Mouse (Mus musculus): Measurements from ENCODE around the gene Bloc1s2. TPM values are rescaled to one million over a fixed set of nuclear protein-coding genes. Genes with fewer than 3 reads are reported as not detected.

Gene Bloc1s2
- polyA plus RNA-seq, 2 experiments, result 74.8 to 87.5 TPM

DNA sequence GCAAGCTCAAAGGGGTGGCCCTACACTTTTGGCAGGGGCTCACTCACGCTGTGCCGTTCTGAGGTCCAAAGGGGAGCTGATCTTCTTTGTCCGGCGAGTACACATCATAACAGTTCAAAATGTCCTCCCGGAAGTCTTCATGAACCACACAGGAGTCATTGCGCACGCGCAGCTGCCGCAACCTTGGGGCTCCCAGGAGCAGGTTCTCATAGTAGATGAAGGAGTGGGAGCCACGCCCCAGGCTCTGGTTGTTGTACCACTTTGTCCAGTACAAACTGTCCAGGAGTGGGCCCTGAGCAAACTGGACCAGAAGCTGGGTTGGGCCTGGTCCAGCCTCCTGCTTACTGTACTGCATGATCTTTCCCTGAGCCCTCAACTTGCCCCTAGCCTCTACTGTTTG, 10.8 kb upstream of the Bloc1s2 start:
- H3K27me3 ChIP-seq (ENCODE audit: control insufficient read depth, insufficient read depth, low read length), result 0 out of 2 replicates have a peak, but pooled peaks cover 3% of the 10 kb centered on the region
- no peaks in the 10 kb centered on the region for H3K36me3 ChIP-seq (ENCODE audit: control insufficient read depth, insufficient read depth, low read length)
- H3K9me3 ChIP-seq (ENCODE audit: control insufficient read depth, low read length), result no peaks in the 10 kb centered on the region
- ATAC-seq (ENCODE audit: low FRiP score, low read depth) (no peak), DNase-seq (ENCODE audit: low spot score) (no peak)
- no peak overlapping the region for H3K4me3 ChIP-seq (replicated peaks; ENCODE audit: low read length)
- WGBS, result 85% methylated on average over 10 of the region's 10 CpGs
- no peak overlapping the region for H3K9ac ChIP-seq (ENCODE audit: low read depth, low read length, severe bottlenecking)
- no peaks in the 10 kb centered on the region for H3K4me1 ChIP-seq (ENCODE audit: control insufficient read depth, insufficient read depth, low read length)
- H3K4me2 ChIP-seq (replicated peaks; ENCODE audit: low read depth, low read length, severe bottlenecking), result no peak overlapping the region
- no peak overlapping the region for H3K27ac ChIP-seq (replicated peaks; ENCODE audit: low read depth, low read length)
- TF ChIP-seq POLR2A (IDR thresholded peaks at IDR 0.05; ENCODE audit: borderline replicate concordance, extremely low read depth, insufficient read depth, insufficient read length), result no peak

DNA sequence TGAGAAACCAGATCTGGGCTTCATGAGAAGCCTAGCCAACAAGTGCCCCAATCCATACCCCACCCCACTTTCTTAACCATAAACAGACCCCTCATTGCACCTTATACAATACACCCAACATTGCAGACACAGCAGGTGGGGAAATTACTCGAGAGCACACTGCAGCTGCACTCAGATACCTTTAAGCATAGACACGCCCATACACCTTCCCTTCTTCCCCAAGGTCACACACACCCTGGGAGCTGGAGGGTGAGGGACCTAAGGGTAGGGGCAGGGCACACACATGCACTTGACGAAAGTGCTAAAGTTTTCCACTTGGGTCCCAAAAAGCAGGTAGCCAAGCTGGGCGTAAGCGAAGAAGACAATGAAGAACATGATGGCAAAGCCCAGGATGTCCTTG, 7.5 kb upstream of the Bloc1s2 start:
- Histone ChIP-seq H3K4me1 (ENCODE audit: control insufficient read depth, insufficient read depth, low read length) (no peaks in the 10 kb centered on the region), H3K36me3 (ENCODE audit: control insufficient read depth, insufficient read depth, low read length) (no peaks in the 10 kb centered on the region), H3K9ac (ENCODE audit: low read depth, low read length, severe bottlenecking) (no peak overlapping the region), H3K27me3 (ENCODE audit: control insufficient read depth, insufficient read depth, low read length) (0 out of 2 replicates have a peak, but pooled peaks cover 3% of the 10 kb centered on the region), H3K27ac (replicated peaks; ENCODE audit: low read depth, low read length) (no peak overlapping the region), H3K4me2 (replicated peaks; ENCODE audit: low read depth, low read length, severe bottlenecking) (no peak overlapping the region), H3K9me3 (ENCODE audit: control insufficient read depth, low read length) (no peaks in the 10 kb centered on the region), H3K4me3 (replicated peaks; ENCODE audit: low read length) (no peak overlapping the region)
- DNase-seq (ENCODE audit: low spot score) (no peak), ATAC-seq (ENCODE audit: low FRiP score, low read depth) (no peak)
- 78% methylated on average over 5 of the region's 5 CpGs for WGBS
- TF ChIP-seq POLR2A (IDR thresholded peaks at IDR 0.05; ENCODE audit: borderline replicate concordance, extremely low read depth, insufficient read depth, insufficient read length), result no peak

DNA sequence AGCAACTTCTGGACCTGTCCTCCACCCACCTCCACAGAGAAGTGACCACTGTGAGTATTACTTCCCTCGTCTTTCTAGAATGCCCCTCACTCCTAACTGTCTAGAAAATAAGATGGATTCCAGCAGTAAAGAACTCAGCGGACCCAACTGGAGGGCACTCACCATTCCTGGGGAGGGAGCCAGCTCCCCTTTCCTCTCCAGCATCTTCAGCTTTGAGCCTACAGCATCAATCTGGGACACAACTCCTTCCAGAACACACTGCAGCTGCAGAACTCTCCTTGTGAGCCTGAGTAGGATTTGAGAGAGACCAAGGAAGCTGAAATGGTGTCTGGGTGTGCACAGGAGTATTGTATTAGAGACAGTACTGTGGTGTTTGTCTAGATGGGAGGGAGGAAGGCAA, 2.7 kb upstream of the Bloc1s2 start:
- Histone ChIP-seq H3K9me3 (ENCODE audit: control insufficient read depth, low read length) (no peaks in the 10 kb centered on the region), H3K4me3 (replicated peaks; ENCODE audit: low read length) (no peak overlapping the region), H3K9ac (ENCODE audit: low read depth, low read length, severe bottlenecking) (no peak overlapping the region), H3K27ac (replicated peaks; ENCODE audit: low read depth, low read length) (no peak overlapping the region), H3K27me3 (ENCODE audit: control insufficient read depth, insufficient read depth, low read length) (no peaks in the 10 kb centered on the region), H3K36me3 (ENCODE audit: control insufficient read depth, insufficient read depth, low read length) (peaks cover 6% of the 10 kb centered on the region; the same call in 1 of the 2 replicates), H3K4me2 (replicated peaks; ENCODE audit: low read depth, low read length, severe bottlenecking) (no peak overlapping the region), H3K4me1 (ENCODE audit: control insufficient read depth, insufficient read depth, low read length) (peaks cover 11% of the 10 kb centered on the region)
- 68% methylated on average over 2 of the region's 2 CpGs for WGBS
- TF ChIP-seq POLR2A (IDR thresholded peaks at IDR 0.05; ENCODE audit: borderline replicate concordance, extremely low read depth, insufficient read depth, insufficient read length), result no peak
- DNase-seq (ENCODE audit: low spot score) (no peak), ATAC-seq (ENCODE audit: low FRiP score, low read depth) (no peak)

DNA sequence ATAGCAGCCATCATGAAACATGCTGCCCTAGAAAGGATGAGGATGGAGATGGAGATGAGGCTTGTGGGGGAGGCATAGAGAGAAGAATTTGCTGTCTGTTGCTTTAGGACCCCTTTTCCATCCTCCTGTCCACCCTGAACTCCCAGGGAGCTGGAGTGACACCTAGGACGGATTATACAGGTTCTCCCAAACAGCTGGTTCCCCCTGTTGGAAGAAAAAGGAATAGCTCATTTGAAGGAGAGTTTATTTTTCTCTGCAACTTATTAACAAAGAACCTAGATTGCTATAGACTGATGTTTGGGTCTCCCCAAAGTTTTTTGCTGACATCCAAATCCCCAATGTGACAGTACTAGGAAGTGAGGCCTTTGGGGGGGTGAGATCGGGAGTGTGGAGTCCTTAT, 2.1 kb upstream of the Bloc1s2 start:
- Histone ChIP-seq H3K9me3 (ENCODE audit: control insufficient read depth, low read length) (no peaks in the 10 kb centered on the region), H3K4me3 (replicated peaks; ENCODE audit: low read length) (no peak overlapping the region), H3K36me3 (ENCODE audit: control insufficient read depth, insufficient read depth, low read length) (peaks cover 13% of the 10 kb centered on the region), H3K9ac (ENCODE audit: low read depth, low read length, severe bottlenecking) (no peak overlapping the region), H3K4me2 (replicated peaks; ENCODE audit: low read depth, low read length, severe bottlenecking) (no peak overlapping the region), H3K27ac (replicated peaks; ENCODE audit: low read depth, low read length) (no peak overlapping the region), H3K4me1 (ENCODE audit: control insufficient read depth, insufficient read depth, low read length) (peaks cover 11% of the 10 kb centered on the region), H3K27me3 (ENCODE audit: control insufficient read depth, insufficient read depth, low read length) (no peaks in the 10 kb centered on the region)
- TF ChIP-seq POLR2A (IDR thresholded peaks at IDR 0.05; ENCODE audit: borderline replicate concordance, extremely low read depth, insufficient read depth, insufficient read length), result no peak
- ATAC-seq (ENCODE audit: low FRiP score, low read depth) (no peak), DNase-seq (ENCODE audit: low spot score) (no peak)
- WGBS, result 24% methylated on average over 2 of the region's 2 CpGs

DNA sequence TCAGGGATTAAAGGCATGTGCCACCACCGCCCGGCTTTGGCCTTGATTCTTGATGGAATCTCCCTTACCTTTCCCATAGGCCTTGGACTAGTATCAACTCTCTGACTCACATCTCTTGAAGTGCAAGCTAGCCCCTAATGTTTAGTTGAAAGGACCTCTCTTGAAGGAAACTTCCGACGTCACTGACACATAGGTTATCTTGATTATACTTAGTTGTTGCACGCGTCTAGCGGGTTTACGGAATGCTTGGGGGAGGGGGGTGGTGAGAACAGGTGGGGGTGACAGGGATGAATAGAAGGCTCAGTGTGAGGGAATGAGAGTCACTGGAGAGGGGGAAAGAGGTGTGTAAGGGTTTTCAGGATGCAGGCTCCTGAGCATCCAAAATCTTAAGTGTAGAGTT, 705 bp upstream of the Bloc1s2 start:
- no peak overlapping the region for H3K9ac ChIP-seq (ENCODE audit: low read depth, low read length, severe bottlenecking)
- H3K4me2 ChIP-seq (replicated peaks; ENCODE audit: low read depth, low read length, severe bottlenecking), result no peak overlapping the region
- no peak for TF ChIP-seq POLR2A (IDR thresholded peaks at IDR 0.05; ENCODE audit: borderline replicate concordance, extremely low read depth, insufficient read depth, insufficient read length)
- no peak overlapping the region for H3K27ac ChIP-seq (replicated peaks; ENCODE audit: low read depth, low read length)
- DNase-seq (ENCODE audit: low spot score) (no peak), ATAC-seq (ENCODE audit: low FRiP score, low read depth) (no peak)
- H3K36me3 ChIP-seq (ENCODE audit: control insufficient read depth, insufficient read depth, low read length), result peaks cover 26% of the 10 kb centered on the region
- H3K4me1 ChIP-seq (ENCODE audit: control insufficient read depth, insufficient read depth, low read length), result peaks cover 11% of the 10 kb centered on the region
- H3K9me3 ChIP-seq (ENCODE audit: control insufficient read depth, low read length), result no peaks in the 10 kb centered on the region
- H3K27me3 ChIP-seq (ENCODE audit: control insufficient read depth, insufficient read depth, low read length), result no peaks in the 10 kb centered on the region
- 94% methylated on average over 8 of the region's 8 CpGs for WGBS
- H3K4me3 ChIP-seq (replicated peaks; ENCODE audit: low read length), result no peak overlapping the region

DNA sequence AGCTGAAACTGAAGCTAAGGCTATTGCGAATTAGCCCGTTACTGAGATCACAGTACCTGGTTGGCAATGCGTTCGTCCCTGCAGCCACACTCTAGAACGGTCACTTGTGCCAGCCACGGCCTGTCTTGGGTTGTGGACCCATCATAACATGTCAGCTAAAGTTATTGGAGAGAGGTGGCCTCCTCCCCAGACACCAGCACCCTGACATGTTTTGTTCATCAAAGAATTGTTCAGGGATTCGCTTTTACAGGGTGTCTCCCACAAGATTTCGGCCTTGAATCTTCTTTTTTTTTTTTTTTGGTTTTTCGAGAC, 278 bp upstream of the Bloc1s2 start:
- no peak for TF ChIP-seq POLR2A (IDR thresholded peaks at IDR 0.05; ENCODE audit: borderline replicate concordance, extremely low read depth, insufficient read depth, insufficient read length)

More for the DNA sequence above, 278 bp upstream of the Bloc1s2 start:
- Histone ChIP-seq H3K27me3 (ENCODE audit: control insufficient read depth, insufficient read depth, low read length) (no peaks in the 10 kb centered on the region), H3K4me1 (ENCODE audit: control insufficient read depth, insufficient read depth, low read length) (peaks cover 11% of the 10 kb centered on the region), H3K4me2 (replicated peaks; ENCODE audit: low read depth, low read length, severe bottlenecking) (peak overlapping the region; percentile 65), H3K36me3 (ENCODE audit: control insufficient read depth, insufficient read depth, low read length) (peaks cover 30% of the 10 kb centered on the region), H3K27ac (replicated peaks; ENCODE audit: low read depth, low read length) (no peak overlapping the region), H3K9ac (ENCODE audit: low read depth, low read length, severe bottlenecking) (peak overlapping the region; percentile 69; the same call in 1 of the 2 replicates), H3K9me3 (ENCODE audit: control insufficient read depth, low read length) (no peaks in the 10 kb centered on the region), H3K4me3 (replicated peaks; ENCODE audit: low read length) (peak overlapping the region; percentile 70)
- DNase-seq (ENCODE audit: low spot score) (no peak), ATAC-seq (ENCODE audit: low FRiP score, low read depth) (0 out of 2 replicates have a peak, but pooled peaks have one; percentile 12)
- WGBS, result 60% methylated on average over 9 of the region's 9 CpGs
